Mouse (Mus musculus) heart, embryonic 11.5 days (tissue): ENCODE results near the gene 2810006K23Rik. TPM values are rescaled to one million over a fixed set of nuclear protein-coding genes. Genes with fewer than 3 reads are reported as not detected.
"Not testable (repeated sequence)": the region's sequence is repeated elsewhere in the genome, so short reads cannot be mapped to it uniquely, and the experiment has no call there.

ENCODE experiments used
- ATAC-seq: fragments of 200-750 bp; cut with Nextera tagmentation; replicated peaks from 2 replicates; pipeline ENCODE4 v1.8.0; 2017; ENCODE audit warnings: moderate library complexity; ENCODE audit not compliant: insufficient number of reproducible peaks, low FRiP score, low TSS enrichment
- H3K27ac ChIP-seq: fragments of 300-500 bp; sonication (generic); 2 replicates; pipeline ENCODE4 v1.5.1; 2014; ENCODE audit warnings: mild to moderate bottlenecking, low read depth, low read length
- H3K27me3 ChIP-seq: fragments of 300-500 bp; sonication (generic); 2 replicates; pipeline ENCODE4 v1.6.1; 2014; ENCODE audit warnings: mild to moderate bottlenecking, low read length, mixed read lengths; ENCODE audit not compliant: control insufficient read depth, insufficient read depth
- H3K36me3 ChIP-seq: fragments of 300-500 bp; sonication (generic); 2 replicates; pipeline ENCODE4 v1.6.1; 2014; ENCODE audit warnings: mild to moderate bottlenecking, low read length, moderate library complexity, mixed read lengths; ENCODE audit not compliant: control insufficient read depth, insufficient read depth
- H3K4me1 ChIP-seq: fragments of 300-500 bp; sonication (generic); 2 replicates; pipeline ENCODE4 v1.6.1; 2014; ENCODE audit warnings: low read length; ENCODE audit not compliant: control insufficient read depth, insufficient read depth
- H3K4me2 ChIP-seq: fragments of 300-500 bp; sonication (generic); 2 replicates; pipeline ENCODE4 v1.6.1; 2014; ENCODE audit warnings: mild to moderate bottlenecking, moderate library complexity
- H3K4me3 ChIP-seq: fragments of 300-500 bp; sonication (generic); 2 replicates; pipeline ENCODE4 v1.5.1; 2014; ENCODE audit warnings: low read depth, low read length
- H3K9ac ChIP-seq: fragments of 300-500 bp; sonication (generic); 2 replicates; pipeline ENCODE4 v1.6.1; 2014; ENCODE audit warnings: mild to moderate bottlenecking, low read depth, low read length, moderate library complexity
- H3K9me3 ChIP-seq: fragments of 300-500 bp; sonication (generic); replicated peaks from 2 replicates; pipeline ENCODE4 v1.6.1; 2016; ENCODE audit warnings: low read length; ENCODE audit not compliant: control insufficient read depth
- WGBS: fragments of 180-500 bp; shearing (Covaris S2); extraction: QIAGEN DNeasy Blood & Tissue Kit; methylation state at CpG from one replicate; pipeline ENCODE4 v1.1.7; 2014; ENCODE audit not compliant: insufficient replicate concordance; 5-methylcytosine and 5-hydroxymethylcytosine counted together
- polyA plus RNA-seq: library from polyadenylated mRNA; unstranded; fragments of >200 nt; fragmentation: Nextera tagmentation; extraction: Ambion mirVana; gene quantifications from 2 replicates; pipeline ENCODE4 v1.2.1, GENCODE M21; 2014

The 2810006K23Rik gene
- polyA plus RNA-seq = 14.8 and 19.1 TPM in 2 replicates

DNA sequence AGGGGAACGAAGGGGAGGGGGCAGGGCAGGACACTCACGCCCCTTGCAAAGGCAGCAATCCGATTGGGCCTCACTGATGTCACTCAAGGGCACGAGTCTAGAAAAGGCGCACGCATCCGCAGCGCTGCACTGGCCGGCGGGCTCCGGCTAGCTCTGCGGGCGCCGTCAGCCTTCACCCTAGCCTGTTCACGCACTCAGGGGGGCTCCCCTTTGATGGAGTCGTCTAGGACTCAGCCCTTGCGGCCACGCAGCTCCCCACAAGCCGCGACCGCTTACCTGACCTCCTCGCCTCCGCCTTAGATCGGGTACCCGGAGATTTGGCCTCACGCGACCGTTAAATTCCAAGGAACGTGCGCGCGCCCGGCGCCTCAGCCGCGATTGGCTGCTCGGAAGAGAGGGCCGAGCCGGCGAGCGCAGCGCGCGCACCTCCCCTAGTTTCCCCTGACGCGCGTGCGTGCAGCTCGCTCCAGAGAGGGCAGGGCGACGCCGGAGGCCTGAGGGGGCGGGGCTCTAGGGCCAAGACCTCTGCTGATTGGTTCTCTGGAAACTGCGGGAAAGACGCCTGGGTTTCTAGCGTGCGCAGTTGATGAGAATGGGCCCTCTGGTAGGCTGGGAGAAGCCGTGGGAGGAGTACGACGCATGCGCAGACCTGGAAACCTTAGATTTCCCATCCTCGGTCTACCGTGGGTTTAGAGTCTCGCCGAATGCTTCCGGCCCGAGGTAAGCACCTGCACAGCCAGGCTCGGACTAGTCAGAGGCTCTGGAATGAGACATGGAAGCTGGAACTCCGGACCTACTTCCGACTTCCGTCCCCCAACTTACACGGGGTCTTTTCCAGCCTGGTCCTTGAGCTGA, at the start of gene 2810006K23Rik, which contains the start of gene Mphosph9:
Gene 2810006K23Rik (plus strand): TSS at position 580 of the 855 bp plus-strand sequence.
Gene Mphosph9 (minus strand): TSS at position 463 of the 855 bp plus-strand sequence.
- peak within 1 kb of the TSS; percentile 86 for H3K9ac ChIP-seq
- H3K27ac ChIP-seq = peak within 1 kb of the TSS; percentile 85
- WGBS = under 1% methylated on average over 71 of the region's 72 CpGs
- H3K4me2 ChIP-seq = peak within 1 kb of the TSS; percentile 89
- no peaks in the 10 kb centered on the region for H3K9me3 ChIP-seq
- H3K36me3 ChIP-seq = no peaks in the 10 kb centered on the region
- H3K4me3 ChIP-seq = peak within 1 kb of the TSS; percentile 57
- no peaks in the 10 kb centered on the region for H3K27me3 ChIP-seq
- peaks cover 9% of the 10 kb centered on the region for H3K4me1 ChIP-seq
- ATAC-seq = peak; percentile 97

DNA sequence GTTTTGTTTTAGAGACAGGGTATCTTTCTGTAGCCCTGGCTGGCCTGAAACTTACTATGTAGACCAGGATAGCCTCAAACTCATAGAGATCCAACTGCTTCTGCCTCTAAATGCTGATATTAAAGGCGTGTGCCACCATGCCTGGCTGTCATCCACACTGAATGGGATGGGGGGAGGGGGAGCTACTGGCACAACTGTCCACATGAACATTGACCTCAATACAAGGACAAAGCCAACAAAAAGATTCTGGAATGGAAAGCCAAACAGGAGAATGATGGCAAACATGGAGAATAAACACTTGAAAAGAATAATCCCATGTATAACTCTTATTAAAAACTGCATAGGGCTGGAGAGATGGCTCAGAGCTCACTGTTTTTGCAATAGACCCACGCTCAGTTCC, 45.0 kb upstream of the 2810006K23Rik start:
- H3K27me3 ChIP-seq = no peaks in the 10 kb centered on the region
- ATAC-seq = no peak
- peaks cover 21% of the 10 kb centered on the region for H3K36me3 ChIP-seq
- H3K4me2 ChIP-seq = no peak overlapping the region
- H3K9ac ChIP-seq = no peak overlapping the region
- H3K27ac ChIP-seq = no peak overlapping the region
- no peaks in the 10 kb centered on the region for H3K4me1 ChIP-seq
- H3K4me3 ChIP-seq = no peak overlapping the region
- H3K9me3 ChIP-seq = no peaks in the 10 kb centered on the region
- WGBS = 78% methylated on average over 2 of the region's 2 CpGs

DNA sequence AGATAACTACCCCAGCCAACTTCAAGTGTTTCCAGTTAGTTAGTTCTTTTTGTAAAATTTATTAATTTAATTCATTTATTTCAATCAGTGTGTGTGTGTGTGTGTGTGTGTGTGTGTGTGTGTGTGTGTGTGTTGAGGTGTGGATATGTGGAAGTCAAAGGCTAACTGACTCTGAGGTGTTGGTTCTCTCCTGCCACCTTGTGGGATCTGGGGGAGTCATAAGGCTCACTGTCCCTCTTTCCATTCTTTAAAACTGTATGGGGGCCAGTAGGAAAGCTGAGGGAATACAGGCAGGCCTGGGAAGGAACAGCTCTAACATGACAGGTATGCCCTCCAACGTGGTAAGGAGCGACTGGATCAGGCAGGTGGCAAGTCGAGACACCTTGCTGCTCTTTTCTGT, 43.6 kb upstream of the 2810006K23Rik start:
- no peak for ATAC-seq
- Histone ChIP-seq H3K27ac (no peak overlapping the region), H3K4me1 (no peaks in the 10 kb centered on the region), H3K36me3 (peaks cover 25% of the 10 kb centered on the region), H3K4me3 (no peak overlapping the region), H3K9me3 (no peaks in the 10 kb centered on the region), H3K9ac (no peak overlapping the region), H3K4me2 (no peak overlapping the region), H3K27me3 (no peaks in the 10 kb centered on the region)
- 56% methylated on average over 3 of the region's 3 CpGs for WGBS

DNA sequence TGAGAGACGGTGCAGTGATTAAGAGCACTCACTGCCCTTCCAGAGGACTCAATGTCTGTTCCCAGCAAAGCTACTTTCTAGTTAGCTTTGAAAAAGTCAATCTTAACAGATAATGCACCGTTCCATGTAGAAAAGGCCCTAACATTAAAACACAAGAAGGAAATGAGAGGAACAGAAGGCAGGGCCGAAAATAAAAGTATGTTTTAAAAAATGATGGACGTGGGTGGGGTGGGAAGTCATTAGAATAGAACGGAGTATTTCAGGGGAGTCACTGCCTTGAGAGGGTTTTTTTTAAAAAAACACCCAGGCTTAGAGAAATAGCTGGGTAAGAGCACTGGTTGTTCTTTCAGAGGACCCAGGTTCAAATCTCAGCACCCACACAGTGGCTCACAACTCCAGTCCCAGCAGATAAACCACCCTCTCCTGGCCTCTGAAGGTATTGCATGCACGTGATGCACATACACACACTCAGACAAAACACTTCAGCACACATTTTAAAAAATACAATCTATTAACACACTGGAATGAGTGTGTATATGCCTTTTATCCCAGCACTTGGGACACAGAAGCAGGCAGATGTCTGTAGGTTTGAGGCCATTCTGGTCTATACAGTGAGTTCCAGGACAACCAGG, 40.2 kb upstream of the 2810006K23Rik start:
- WGBS = 94% methylated on average over 6 of the region's 6 CpGs
- peaks cover 31% of the 10 kb centered on the region for H3K36me3 ChIP-seq

DNA sequence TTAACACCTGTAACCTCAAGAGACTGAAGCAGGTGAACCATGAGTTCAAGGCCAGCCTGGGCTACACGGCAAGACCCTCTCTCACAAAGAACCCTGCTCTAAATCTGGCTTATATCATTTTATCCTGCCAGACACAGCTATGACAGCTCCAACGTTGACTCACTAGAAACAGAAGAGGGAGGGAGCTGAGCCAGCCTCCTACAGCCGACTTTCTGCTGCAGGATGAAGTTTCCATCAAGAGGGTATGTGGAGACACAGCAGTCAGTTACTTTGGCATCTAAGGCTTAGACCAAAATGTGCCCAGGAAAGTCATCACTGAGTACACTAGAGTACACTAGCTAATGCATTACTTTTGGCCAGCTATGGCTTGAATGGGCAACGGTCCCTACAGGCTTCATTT, 37.7 kb upstream of the 2810006K23Rik start:
- H3K9me3 ChIP-seq = no peaks in the 10 kb centered on the region
- H3K4me3 ChIP-seq = no peak overlapping the region
- H3K27me3 ChIP-seq = no peaks in the 10 kb centered on the region
- H3K4me1 ChIP-seq = no peaks in the 10 kb centered on the region
- no peak overlapping the region for H3K4me2 ChIP-seq
- H3K27ac ChIP-seq = no peak overlapping the region
- H3K36me3 ChIP-seq = peaks cover 28% of the 10 kb centered on the region
- no peak for ATAC-seq
- H3K9ac ChIP-seq = no peak overlapping the region
- 82% methylated on average over 4 of the region's 4 CpGs for WGBS

More for the DNA sequence above, 40.2 kb upstream of the 2810006K23Rik start:
- no peaks in the 10 kb centered on the region for H3K27me3 ChIP-seq
- no peak overlapping the region for H3K4me2 ChIP-seq
- H3K9me3 ChIP-seq = no peaks in the 10 kb centered on the region
- no peak overlapping the region for H3K4me3 ChIP-seq
- no peak overlapping the region for H3K27ac ChIP-seq
- ATAC-seq = no peak
- H3K9ac ChIP-seq = no peak overlapping the region
- no peaks in the 10 kb centered on the region for H3K4me1 ChIP-seq

DNA sequence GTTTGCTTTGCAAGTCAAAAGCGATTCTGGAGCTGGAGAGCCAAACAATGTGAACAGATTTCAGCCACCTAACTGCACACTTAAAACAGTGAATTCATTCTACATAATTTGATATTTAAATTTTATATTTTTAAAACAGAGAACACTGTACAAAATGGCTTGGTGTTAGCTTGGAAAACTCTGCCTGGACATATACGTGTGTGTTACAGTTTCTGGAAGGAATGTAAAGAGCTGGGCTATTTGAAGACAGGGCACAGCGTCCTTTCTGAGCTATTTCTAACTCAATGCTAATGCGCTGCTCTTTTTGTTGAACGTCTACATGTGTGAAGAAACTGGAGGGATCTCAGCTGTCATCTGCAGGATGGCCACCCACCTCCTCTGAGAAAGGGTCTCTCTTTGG, 33.9 kb upstream of the 2810006K23Rik start:
- Histone ChIP-seq H3K4me2 (no peak overlapping the region), H3K9ac (no peak overlapping the region), H3K9me3 (no peaks in the 10 kb centered on the region), H3K27me3 (no peaks in the 10 kb centered on the region), H3K4me1 (no peaks in the 10 kb centered on the region), H3K27ac (no peak overlapping the region), H3K36me3 (peaks cover 30% of the 10 kb centered on the region), H3K4me3 (no peak overlapping the region)
- ATAC-seq = no peak
- 80% methylated on average over 5 of the region's 5 CpGs for WGBS

DNA sequence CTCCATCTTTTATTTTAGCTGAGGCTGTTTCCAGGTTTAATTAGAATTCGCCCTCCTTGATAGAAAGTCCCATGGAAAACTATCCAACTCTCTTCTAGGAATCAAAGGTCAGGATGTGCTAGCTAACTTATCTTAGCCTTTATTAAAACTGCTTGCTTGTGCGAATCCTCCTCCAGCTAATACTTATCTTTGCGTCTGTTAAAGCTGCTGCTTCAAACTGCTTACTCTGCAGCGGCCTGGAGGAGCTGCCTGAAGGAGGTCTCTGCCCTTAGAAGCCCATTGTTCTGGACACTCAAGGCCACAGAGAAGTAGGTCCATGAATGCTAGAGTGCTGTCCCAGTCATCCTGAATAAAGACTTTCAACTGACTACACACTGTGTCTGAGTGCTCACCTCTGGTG, 31.4 kb upstream of the 2810006K23Rik start:
- no peaks in the 10 kb centered on the region for H3K9me3 ChIP-seq
- no peak overlapping the region for H3K9ac ChIP-seq
- WGBS = 85% methylated on average over 4 of the region's 4 CpGs
- H3K36me3 ChIP-seq = peaks cover 21% of the 10 kb centered on the region
- H3K27me3 ChIP-seq = no peaks in the 10 kb centered on the region
- no peak overlapping the region for H3K4me3 ChIP-seq
- no peak overlapping the region for H3K4me2 ChIP-seq
- H3K4me1 ChIP-seq = peaks cover 6% of the 10 kb centered on the region; the same call in 1 of the 2 replicates
- H3K27ac ChIP-seq = no peak overlapping the region
- ATAC-seq = no peak

DNA sequence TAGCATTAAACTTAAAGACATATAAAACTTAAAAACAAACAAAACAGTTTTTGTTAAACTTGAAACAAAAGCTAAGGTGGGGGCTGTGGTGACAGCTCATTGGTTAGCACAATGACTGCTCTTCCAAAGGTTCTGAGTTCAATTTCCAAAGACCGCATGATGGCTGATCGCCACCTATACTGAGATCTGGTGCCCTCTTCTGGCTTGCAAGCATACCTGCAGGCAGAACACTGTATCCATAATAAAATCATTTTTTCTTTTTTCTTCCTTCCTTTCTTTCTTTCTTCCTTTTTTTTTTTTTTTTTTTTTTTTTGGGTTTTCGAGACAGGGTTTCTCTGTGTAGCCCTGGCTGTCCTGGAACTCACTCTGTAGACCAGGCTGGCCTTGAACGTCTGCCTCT, 28.6 kb upstream of the 2810006K23Rik start:
- H3K36me3 ChIP-seq = peaks cover 25% of the 10 kb centered on the region
- not testable (repeated sequence) for H3K27me3 ChIP-seq, H3K4me1 ChIP-seq, H3K27ac ChIP-seq, H3K9me3 ChIP-seq, H3K4me3 ChIP-seq, H3K4me2 ChIP-seq, ATAC-seq, H3K9ac ChIP-seq
- WGBS = 63% methylated on average over 3 of the region's 4 CpGs
